Mouse (Mus musculus): ENCODE measurements at regions not wholly inside any gene's neighbourhood (a gene's known extent, or its start where the extent isn't known, plus 50 kb on each side); places are given as distances from the start of the nearest gene placed in this dataset.
A peak's percentile ranks its signal among the peaks of the same experiment; 100 is the strongest.

DNA sequence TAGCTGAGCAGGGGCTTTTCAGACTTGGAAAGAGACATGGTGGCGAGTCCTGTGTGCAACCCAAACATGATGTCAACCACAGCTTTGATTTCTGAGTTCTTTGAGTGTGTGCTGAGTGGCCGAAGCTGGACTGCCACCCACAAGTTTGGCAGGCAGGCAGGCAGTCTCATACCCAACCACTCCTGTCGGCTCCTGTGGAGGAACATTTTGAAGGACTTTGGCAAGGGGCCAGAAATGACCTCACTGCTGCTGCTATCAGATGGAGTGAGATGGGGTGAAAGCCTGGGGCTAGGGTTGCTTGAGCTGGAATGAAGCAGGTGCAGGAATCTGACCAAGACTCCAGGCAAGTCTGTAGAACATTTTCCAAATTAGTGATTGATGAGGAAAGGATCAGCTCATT lies 162.7 kb upstream of the F930015N05Rik start:
- Histone ChIP-seq H3K27me3 (ENCODE audit: control insufficient read depth, insufficient read depth, low read length) (0 out of 2 replicates have a peak, but pooled peaks cover 3% of the 10 kb centered on the region), H3K27ac (replicated peaks; ENCODE audit: low read depth, low read length) (no peak overlapping the region), H3K36me3 (ENCODE audit: control insufficient read depth, insufficient read depth, low read length) (no peaks in the 10 kb centered on the region), H3K4me1 (ENCODE audit: control insufficient read depth, insufficient read depth, low read length) (peaks cover 8% of the 10 kb centered on the region), H3K4me2 (ENCODE audit: low read length) (no peak overlapping the region), H3K4me3 (replicated peaks; ENCODE audit: low read depth, low read length) (no peak overlapping the region), H3K9ac (replicated peaks; ENCODE audit: low read length) (no peak overlapping the region), H3K9me3 (ENCODE audit: control insufficient read depth, low read length) (no peaks in the 10 kb centered on the region)
- DNase-seq, result peak; percentile 15
- 78% methylated on average over 3 of the region's 3 CpGs for WGBS
- no peak for ATAC-seq (ENCODE audit: low FRiP score, low TSS enrichment)

DNA sequence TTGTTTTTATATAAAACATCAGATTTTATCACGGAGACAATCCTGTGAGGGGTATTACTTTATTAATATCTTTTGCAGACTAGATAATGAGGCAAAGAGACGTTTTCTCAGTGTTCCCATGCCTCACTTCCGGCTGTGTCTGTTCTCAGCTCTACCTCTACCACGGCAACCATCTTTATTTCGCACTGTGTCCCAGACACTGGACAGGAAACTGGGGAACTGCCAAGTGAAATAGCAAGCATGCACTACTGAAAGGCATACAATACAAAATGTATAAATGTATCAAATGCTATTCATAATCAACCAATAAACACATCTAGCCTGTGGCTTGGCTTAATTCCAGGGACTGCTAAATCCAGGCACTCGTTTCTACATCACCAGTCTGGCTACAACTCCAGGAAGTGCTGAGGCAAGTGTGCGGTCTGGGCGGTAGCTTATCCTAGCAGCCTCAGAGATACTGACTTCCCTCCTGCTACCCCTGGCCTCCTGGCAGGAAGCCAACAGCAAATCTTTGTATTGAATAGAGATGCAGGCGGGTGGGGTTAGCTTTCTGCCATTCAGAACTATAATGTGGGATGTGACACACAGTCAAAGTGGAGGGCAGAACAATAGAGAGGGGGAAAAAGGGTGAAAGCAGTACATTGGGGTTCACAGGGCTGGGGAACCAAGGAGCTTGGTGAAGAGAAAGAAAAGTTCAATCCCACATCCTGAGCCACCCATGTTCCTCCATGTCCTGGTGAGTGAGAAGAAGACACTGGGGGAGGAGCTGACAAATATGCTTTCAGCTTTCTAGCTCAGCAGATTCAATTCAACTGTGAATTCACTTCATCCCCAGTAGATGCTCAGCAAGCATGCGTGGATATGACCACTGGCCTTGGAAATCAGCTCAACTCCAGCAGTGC lies 164.0 kb upstream of the F930015N05Rik start:
- peaks cover 8% of the 10 kb centered on the region for H3K4me1 ChIP-seq (ENCODE audit: control insufficient read depth, insufficient read depth, low read length)
- no peak overlapping the region for H3K4me3 ChIP-seq (replicated peaks; ENCODE audit: low read depth, low read length)
- no peaks in the 10 kb centered on the region for H3K36me3 ChIP-seq (ENCODE audit: control insufficient read depth, insufficient read depth, low read length)
- 0 out of 2 replicates have a peak overlapping the region, but pooled peaks have one; percentile 5 for H3K27ac ChIP-seq (replicated peaks; ENCODE audit: low read depth, low read length)
- ATAC-seq (ENCODE audit: low FRiP score, low TSS enrichment) (peak; percentile 60; the same call in 1 of the 2 replicates), DNase-seq (peak; percentile 80)
- no peak overlapping the region for H3K4me2 ChIP-seq (ENCODE audit: low read length)
- H3K9ac ChIP-seq (replicated peaks; ENCODE audit: low read length), result no peak overlapping the region
- H3K27me3 ChIP-seq (ENCODE audit: control insufficient read depth, insufficient read depth, low read length), result 0 out of 2 replicates have a peak, but pooled peaks cover 3% of the 10 kb centered on the region
- no peaks in the 10 kb centered on the region for H3K9me3 ChIP-seq (ENCODE audit: control insufficient read depth, low read length)
- 39% methylated on average over 10 of the region's 10 CpGs for WGBS

DNA sequence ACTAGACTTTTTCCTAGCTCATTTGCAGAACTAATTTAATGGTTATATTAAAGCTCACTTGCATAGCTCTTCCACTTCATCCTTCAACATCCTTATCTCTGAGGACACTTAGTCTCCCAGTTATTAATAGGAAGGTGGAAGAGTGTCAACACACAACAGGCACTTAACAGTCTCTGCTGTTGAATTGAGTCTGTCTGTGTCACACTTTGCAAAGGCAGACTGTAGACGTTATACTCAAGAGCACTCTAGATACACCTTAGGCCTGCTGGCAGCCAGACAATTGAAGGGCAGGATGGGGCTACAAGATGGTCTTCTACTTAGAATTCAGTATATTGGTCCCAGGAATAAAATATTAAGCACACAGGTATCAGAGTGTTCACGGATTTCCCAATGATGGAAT lies 172.6 kb upstream of the F930015N05Rik start:
- Histone ChIP-seq H3K4me2 (ENCODE audit: low read length) (no peak overlapping the region), H3K27me3 (ENCODE audit: control insufficient read depth, insufficient read depth, low read length) (no peaks in the 10 kb centered on the region), H3K9me3 (ENCODE audit: control insufficient read depth, low read length) (no peaks in the 10 kb centered on the region), H3K4me1 (ENCODE audit: control insufficient read depth, insufficient read depth, low read length) (no peaks in the 10 kb centered on the region), H3K36me3 (ENCODE audit: control insufficient read depth, insufficient read depth, low read length) (no peaks in the 10 kb centered on the region), H3K27ac (replicated peaks; ENCODE audit: low read depth, low read length) (no peak overlapping the region), H3K4me3 (replicated peaks; ENCODE audit: low read depth, low read length) (no peak overlapping the region), H3K9ac (replicated peaks; ENCODE audit: low read length) (no peak overlapping the region)
- 82% methylated on average over 2 of the region's 2 CpGs for WGBS
- no peak for ATAC-seq (ENCODE audit: low FRiP score, low TSS enrichment)
- DNase-seq, result no peak

DNA sequence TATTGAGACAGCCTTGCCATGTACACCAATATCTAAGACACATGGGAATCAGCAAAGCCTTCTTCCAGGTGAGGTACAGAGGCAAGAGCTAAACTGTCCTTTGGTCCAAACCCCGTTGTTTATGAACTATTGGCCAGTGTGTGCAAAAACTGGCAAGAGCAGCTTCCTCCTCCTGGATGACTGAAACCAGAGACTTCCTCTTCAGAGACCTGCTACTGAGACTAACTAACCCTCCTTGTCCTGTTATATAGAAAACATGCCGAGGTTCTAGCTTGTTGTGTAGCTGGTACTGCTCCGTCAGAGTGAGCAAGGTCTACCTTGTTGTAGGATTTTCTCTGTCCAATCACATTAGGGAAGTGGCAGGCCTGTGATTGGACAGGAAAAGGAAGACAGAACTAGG lies 174.3 kb upstream of the F930015N05Rik start:
- no peaks in the 10 kb centered on the region for H3K36me3 ChIP-seq (ENCODE audit: control insufficient read depth, insufficient read depth, low read length)
- no peak overlapping the region for H3K9ac ChIP-seq (replicated peaks; ENCODE audit: low read length)
- no peak overlapping the region for H3K4me2 ChIP-seq (ENCODE audit: low read length)
- ATAC-seq (ENCODE audit: low FRiP score, low TSS enrichment) (no peak), DNase-seq (no peak)
- no peak overlapping the region for H3K27ac ChIP-seq (replicated peaks; ENCODE audit: low read depth, low read length)
- no peak overlapping the region for H3K4me3 ChIP-seq (replicated peaks; ENCODE audit: low read depth, low read length)
- WGBS, result 96% methylated on average over 3 of the region's 3 CpGs
- H3K4me1 ChIP-seq (ENCODE audit: control insufficient read depth, insufficient read depth, low read length), result no peaks in the 10 kb centered on the region
- no peaks in the 10 kb centered on the region for H3K9me3 ChIP-seq (ENCODE audit: control insufficient read depth, low read length)
- no peaks in the 10 kb centered on the region for H3K27me3 ChIP-seq (ENCODE audit: control insufficient read depth, insufficient read depth, low read length)

DNA sequence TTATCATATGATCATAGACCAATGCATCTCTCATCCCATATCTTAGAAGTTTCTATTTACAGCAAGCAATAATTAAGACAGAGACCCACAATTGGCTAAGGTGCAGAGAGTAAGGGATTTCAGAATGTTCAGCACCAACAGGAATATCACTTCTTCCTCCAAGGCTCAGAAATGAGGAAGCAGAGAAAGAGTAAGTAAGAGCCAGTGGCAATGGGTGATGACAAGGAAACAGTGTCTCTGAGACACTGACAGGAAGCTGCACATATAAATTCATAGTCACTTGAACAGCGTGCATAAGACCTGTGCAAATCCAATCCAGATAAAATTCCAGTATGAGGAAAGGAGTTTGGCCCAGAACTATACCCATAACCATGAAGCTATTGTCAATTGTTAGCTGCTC lies 178.7 kb upstream of the F930015N05Rik start:
- Histone ChIP-seq H3K4me2 (ENCODE audit: low read length) (no peak overlapping the region), H3K4me1 (ENCODE audit: control insufficient read depth, insufficient read depth, low read length) (no peaks in the 10 kb centered on the region), H3K27me3 (ENCODE audit: control insufficient read depth, insufficient read depth, low read length) (no peaks in the 10 kb centered on the region), H3K36me3 (ENCODE audit: control insufficient read depth, insufficient read depth, low read length) (no peaks in the 10 kb centered on the region), H3K9ac (replicated peaks; ENCODE audit: low read length) (no peak overlapping the region), H3K4me3 (replicated peaks; ENCODE audit: low read depth, low read length) (no peak overlapping the region), H3K27ac (replicated peaks; ENCODE audit: low read depth, low read length) (no peak overlapping the region), H3K9me3 (ENCODE audit: control insufficient read depth, low read length) (no peaks in the 10 kb centered on the region)
- DNase-seq (no peak), ATAC-seq (ENCODE audit: low FRiP score, low TSS enrichment) (no peak)
- 73% methylated on average over 1 of the region's 1 CpGs for WGBS

DNA sequence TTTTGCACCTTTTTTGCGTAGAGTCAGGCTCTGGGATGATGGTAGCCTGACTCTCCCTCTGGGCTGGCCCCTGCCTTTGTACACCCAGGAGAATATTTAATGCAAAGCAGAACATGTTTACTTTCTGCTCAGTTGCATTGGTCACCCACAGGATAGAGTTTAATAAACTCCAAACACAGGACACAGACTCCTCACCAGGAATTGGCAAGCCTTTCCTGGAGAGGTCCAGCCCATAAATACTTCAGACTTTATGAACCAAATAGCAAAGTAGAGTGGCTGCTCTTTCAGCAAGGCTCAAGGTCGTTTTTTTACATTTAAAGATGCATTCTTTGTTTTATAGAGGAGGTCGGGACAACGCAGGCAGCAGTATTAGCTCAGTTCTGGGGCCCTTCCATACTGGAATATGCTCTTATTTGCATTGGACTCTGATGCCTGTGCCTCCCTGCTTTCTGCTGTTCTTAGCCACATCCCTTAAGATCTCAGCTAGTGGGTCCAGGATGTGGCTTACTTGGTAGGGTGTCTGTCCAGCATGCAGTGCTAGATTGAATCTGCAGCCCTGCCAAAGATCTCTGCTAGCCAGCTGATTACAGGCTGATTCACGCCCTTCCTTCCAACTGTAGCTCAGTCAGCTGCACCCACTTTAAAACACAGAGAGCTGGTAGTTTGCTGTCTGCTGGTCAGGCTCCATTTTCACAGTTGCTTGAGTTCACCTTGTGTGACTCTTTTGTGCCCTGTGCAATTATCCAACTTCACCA lies 182.4 kb upstream of the F930015N05Rik start:
- H3K9ac ChIP-seq (replicated peaks; ENCODE audit: low read length), result no peak overlapping the region
- no peak overlapping the region for H3K4me2 ChIP-seq (ENCODE audit: low read length)
- no peak overlapping the region for H3K27ac ChIP-seq (replicated peaks; ENCODE audit: low read depth, low read length)
- ATAC-seq (ENCODE audit: low FRiP score, low TSS enrichment) (no peak), DNase-seq (no peak)
- no peaks in the 10 kb centered on the region for H3K27me3 ChIP-seq (ENCODE audit: control insufficient read depth, insufficient read depth, low read length)
- H3K36me3 ChIP-seq (ENCODE audit: control insufficient read depth, insufficient read depth, low read length), result no peaks in the 10 kb centered on the region
- 72% methylated on average over 5 of the region's 5 CpGs for WGBS
- no peaks in the 10 kb centered on the region for H3K4me1 ChIP-seq (ENCODE audit: control insufficient read depth, insufficient read depth, low read length)
- H3K4me3 ChIP-seq (replicated peaks; ENCODE audit: low read depth, low read length), result no peak overlapping the region
- no peaks in the 10 kb centered on the region for H3K9me3 ChIP-seq (ENCODE audit: control insufficient read depth, low read length)

DNA sequence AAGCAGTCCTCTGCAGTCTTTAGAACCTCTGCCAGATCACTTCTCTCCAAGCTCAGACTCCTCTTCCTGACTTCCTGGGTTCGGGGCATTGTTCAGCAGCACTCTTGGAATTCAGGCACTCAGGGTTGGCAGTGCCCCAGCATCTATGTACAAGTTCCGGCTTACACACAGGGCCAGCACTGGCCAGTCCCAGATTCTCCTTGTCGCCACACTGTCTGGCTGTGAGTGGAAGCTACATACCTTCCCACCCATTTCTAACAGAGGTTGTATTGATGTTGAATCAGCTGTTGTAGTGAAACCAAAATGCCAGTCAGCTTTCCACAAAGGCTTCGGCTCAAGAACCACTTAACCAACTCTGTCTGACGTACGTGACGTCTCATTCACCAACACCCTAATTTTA lies 190.7 kb upstream of the F930015N05Rik start:
- 81% methylated on average over 7 of the region's 7 CpGs for WGBS
- no peak for DNase-seq

DNA sequence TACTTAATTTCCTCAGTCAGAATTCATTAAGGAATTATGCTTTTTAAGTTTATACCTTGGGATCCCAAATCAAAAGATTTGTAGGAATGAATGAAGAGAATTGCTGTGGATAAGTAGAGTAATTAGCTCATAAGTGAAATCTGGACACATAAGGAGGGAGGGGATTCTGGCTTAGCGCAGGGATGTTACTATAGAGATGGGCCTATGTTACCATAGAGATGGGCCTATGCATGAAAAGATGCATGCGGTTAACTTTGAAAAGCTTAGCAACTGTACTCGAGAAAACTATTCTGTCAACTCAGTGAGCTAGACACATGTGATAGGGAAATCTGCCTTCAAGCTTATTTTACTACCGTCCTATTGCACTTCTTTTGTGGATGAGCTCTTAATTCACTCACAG lies 204.5 kb upstream of the F930015N05Rik start:
- H3K4me2 ChIP-seq (ENCODE audit: low read length), result no peak overlapping the region
- ATAC-seq (ENCODE audit: low FRiP score, low TSS enrichment) (no peak), DNase-seq (peak; percentile 59)
- H3K4me1 ChIP-seq (ENCODE audit: control insufficient read depth, insufficient read depth, low read length), result no peaks in the 10 kb centered on the region; the same call in 1 of the 2 replicates
- 0 out of 2 replicates have a peak, but pooled peaks cover 2% of the 10 kb centered on the region for H3K27me3 ChIP-seq (ENCODE audit: control insufficient read depth, insufficient read depth, low read length)
- H3K36me3 ChIP-seq (ENCODE audit: control insufficient read depth, insufficient read depth, low read length), result no peaks in the 10 kb centered on the region
- 21% methylated on average over 4 of the region's 4 CpGs for WGBS
- H3K27ac ChIP-seq (replicated peaks; ENCODE audit: low read depth, low read length), result no peak overlapping the region
- no peak overlapping the region for H3K9ac ChIP-seq (replicated peaks; ENCODE audit: low read length)
- no peak overlapping the region for H3K4me3 ChIP-seq (replicated peaks; ENCODE audit: low read depth, low read length)
- no peaks in the 10 kb centered on the region for H3K9me3 ChIP-seq (ENCODE audit: control insufficient read depth, low read length)

More for the DNA sequence above, 190.7 kb upstream of the F930015N05Rik start:
- H3K4me2 ChIP-seq (ENCODE audit: low read length), result no peak overlapping the region
- no peaks in the 10 kb centered on the region for H3K9me3 ChIP-seq (ENCODE audit: control insufficient read depth, low read length)
- no peaks in the 10 kb centered on the region for H3K4me1 ChIP-seq (ENCODE audit: control insufficient read depth, insufficient read depth, low read length)
- H3K4me3 ChIP-seq (replicated peaks; ENCODE audit: low read depth, low read length), result no peak overlapping the region
- no peak overlapping the region for H3K27ac ChIP-seq (replicated peaks; ENCODE audit: low read depth, low read length)
- H3K36me3 ChIP-seq (ENCODE audit: control insufficient read depth, insufficient read depth, low read length), result no peaks in the 10 kb centered on the region
- no peak for ATAC-seq (ENCODE audit: low FRiP score, low TSS enrichment)
- H3K27me3 ChIP-seq (ENCODE audit: control insufficient read depth, insufficient read depth, low read length), result no peaks in the 10 kb centered on the region
- no peak overlapping the region for H3K9ac ChIP-seq (replicated peaks; ENCODE audit: low read length)
